In the genomic region with DNA sequence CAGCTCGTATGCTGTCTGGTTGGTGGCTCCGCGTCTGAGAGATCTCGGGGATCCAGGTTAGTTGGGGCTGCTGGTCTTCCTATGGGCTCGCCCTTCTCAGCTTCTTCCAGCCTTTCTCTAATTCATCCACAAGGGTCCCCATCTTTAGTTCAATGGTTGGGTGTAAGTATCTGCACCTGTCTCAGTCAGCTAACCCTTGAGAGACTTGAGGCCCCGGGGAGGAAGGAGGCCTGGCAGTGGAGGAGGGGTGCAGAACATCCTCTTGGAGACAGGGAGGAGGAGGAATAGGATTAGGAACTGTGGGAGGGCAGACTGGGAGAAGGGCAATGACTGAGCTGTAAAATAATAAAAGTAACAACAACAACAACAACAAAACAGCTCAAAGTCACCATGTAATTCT, we compare ENCODE assay signal across 42 mouse cellular contexts. TPM values are rescaled to one million over a fixed set of nuclear protein-coding genes. Genes with fewer than 3 reads are reported as not detected.
"Had no signal": no experiment of that assay in that cellular context is flagged by ENCODE, and none has a peak within 500 bp of the region (broad histone marks: within the 10 kb centered on the region; RNA-seq: fewer than 3 reads in every experiment).

No protein-coding gene starts in this region.

- H3K9ac ChIP-seq: limb, embryonic 12.5 days; limb, embryonic 13.5 days; limb, embryonic 15.5 days; liver, embryonic 12.5 days; liver, embryonic 13.5 days; liver, embryonic 14.5 days; liver, embryonic 15.5 days; liver, postnatal 0 days; lung, embryonic 14.5 days; lung, embryonic 15.5 days; midbrain, embryonic 12.5 days; midbrain, embryonic 13.5 days; midbrain, embryonic 15.5 days had no signal

- H3K9me3 ChIP-seq: limb, embryonic 10.5 days; limb, embryonic 12.5 days; limb, embryonic 13.5 days; limb, embryonic 15.5 days; liver, embryonic 12.5 days; liver, embryonic 13.5 days; liver, embryonic 15.5 days; lung, embryonic 15.5 days; megakaryocyte, embryonic 14.5 days; midbrain, embryonic 10.5 days; midbrain, embryonic 12.5 days; midbrain, embryonic 13.5 days; midbrain, embryonic 15.5 days had no signal

- H3K4me3 ChIP-seq: limb, embryonic 10.5 days; limb, embryonic 12.5 days; limb, embryonic 13.5 days; limb, embryonic 15.5 days; liver, embryonic 12.5 days; liver, embryonic 13.5 days; liver, embryonic 15.5 days; lung, embryonic 15.5 days; megakaryocyte, embryonic 14.5 days; midbrain, embryonic 10.5 days; midbrain, embryonic 12.5 days; midbrain, embryonic 13.5 days; midbrain, embryonic 15.5 days; myocyte had no signal

- H3K4me2 ChIP-seq: limb, embryonic 12.5 days; limb, embryonic 13.5 days; limb, embryonic 15.5 days; liver, embryonic 11.5 days; liver, embryonic 12.5 days; liver, embryonic 13.5 days; liver, embryonic 15.5 days; lung, embryonic 14.5 days; lung, embryonic 15.5 days; midbrain, embryonic 11.5 days; midbrain, embryonic 12.5 days; midbrain, embryonic 13.5 days; midbrain, embryonic 15.5 days had no signal

- H3K27me3 ChIP-seq: limb, embryonic 12.5 days; limb, embryonic 13.5 days; limb, embryonic 15.5 days; liver, embryonic 13.5 days; liver, embryonic 15.5 days; lung, embryonic 15.5 days; megakaryocyte, embryonic 14.5 days; midbrain, embryonic 12.5 days; midbrain, embryonic 13.5 days; midbrain, embryonic 15.5 days had no signal

- H3K4me1 ChIP-seq: limb, embryonic 12.5 days; limb, embryonic 13.5 days; limb, embryonic 15.5 days; liver, embryonic 13.5 days; liver, embryonic 15.5 days; midbrain, embryonic 10.5 days; midbrain, embryonic 12.5 days; midbrain, embryonic 13.5 days; midbrain, embryonic 15.5 days had no signal

- H3K36me3 ChIP-seq: limb, embryonic 10.5 days; limb, embryonic 12.5 days; limb, embryonic 13.5 days; limb, embryonic 15.5 days; liver, embryonic 12.5 days; liver, embryonic 13.5 days; liver, embryonic 15.5 days; lung, embryonic 15.5 days; midbrain, embryonic 10.5 days; midbrain, embryonic 12.5 days; midbrain, embryonic 13.5 days; midbrain, embryonic 15.5 days had no signal

- H3K27ac ChIP-seq: limb, embryonic 10.5 days; limb, embryonic 12.5 days; limb, embryonic 13.5 days; limb, embryonic 15.5 days; liver, embryonic 12.5 days; liver, embryonic 13.5 days; liver, embryonic 14.5 days; liver, embryonic 15.5 days; lung, embryonic 15.5 days; macrophage; midbrain, embryonic 10.5 days; midbrain, embryonic 12.5 days; midbrain, embryonic 13.5 days; midbrain, embryonic 15.5 days had no signal

- DNase-seq: left cerebral cortex, postnatal 4 days; liver; liver, embryonic 13.5 days; liver, postnatal 0 days; lung, adult 18-20 months; lung, adult 2 months; lung, embryonic 14.5 days; lung, postnatal 10 days; lung, postnatal 14 days; lung, postnatal 36 days; lung, postnatal 4 days; midbrain, embryonic 14.5 days had no signal

- ATAC-seq: liver, embryonic 12.5 days; liver, postnatal 0 days; lung, postnatal 0 days; midbrain, embryonic 13.5 days; midbrain, embryonic 15.5 days; midbrain, embryonic 16.5 days had no signal

RNA-seq across cellular contexts. Expression of gene Gpr15, which starts 18.7 kb away (rescaled TPM):
- total RNA-seq: left cerebral cortex, postnatal 10 days; left cerebral cortex, postnatal 14 days; left cerebral cortex, postnatal 25 days; left cerebral cortex, postnatal 36 days; left cerebral cortex, postnatal 4 days; liver, adult 2 months; megakaryocyte-erythroid progenitor cell, adult 5-6 weeks; monocyte, adult 5-6 weeks had no signal
- polyA plus RNA-seq: limb, embryonic 10.5 days; limb, embryonic 11.5 days; limb, embryonic 12.5 days; limb, embryonic 13.5 days; limb, embryonic 15.5 days; liver, embryonic 11.5 days; liver, embryonic 12.5 days; liver, embryonic 16.5 days; liver, postnatal 0 days; lung, embryonic 14.5 days; macrophage; midbrain, embryonic 11.5 days; midbrain, embryonic 13.5 days; midbrain, postnatal 0 days; myocyte; neural tube, embryonic 11.5 days had no signal
